Mouse (Mus musculus): Measurements from ENCODE around the gene Lmntd1.
A peak's percentile ranks its signal among the peaks of the same experiment; 100 is the strongest.

The Lmntd1 gene

DNA sequence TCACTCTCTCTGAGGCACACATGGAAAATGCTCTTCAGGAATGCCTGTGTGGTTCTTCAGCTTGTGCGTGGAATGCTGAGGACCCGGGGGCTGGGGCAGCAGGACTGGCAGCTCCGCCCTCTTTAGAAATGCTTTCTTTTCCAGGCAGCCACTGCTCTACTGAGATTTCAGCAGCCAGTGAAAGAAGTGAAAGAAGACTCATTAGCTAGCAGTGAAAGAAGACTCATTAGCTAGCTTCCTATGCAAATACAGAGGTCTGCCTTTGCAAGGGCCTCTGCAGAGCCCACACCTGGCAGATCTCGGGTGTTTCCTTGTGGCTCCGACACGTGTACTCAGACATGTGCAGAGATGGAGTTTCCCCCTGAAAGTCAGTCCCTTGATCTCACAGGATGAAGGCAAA lies 234.9 kb downstream of the Lmntd1 start:
- peak; percentile 55 to 58 for DNase-seq (ENCODE audit: low spot score in 2 of 2)

DNA sequence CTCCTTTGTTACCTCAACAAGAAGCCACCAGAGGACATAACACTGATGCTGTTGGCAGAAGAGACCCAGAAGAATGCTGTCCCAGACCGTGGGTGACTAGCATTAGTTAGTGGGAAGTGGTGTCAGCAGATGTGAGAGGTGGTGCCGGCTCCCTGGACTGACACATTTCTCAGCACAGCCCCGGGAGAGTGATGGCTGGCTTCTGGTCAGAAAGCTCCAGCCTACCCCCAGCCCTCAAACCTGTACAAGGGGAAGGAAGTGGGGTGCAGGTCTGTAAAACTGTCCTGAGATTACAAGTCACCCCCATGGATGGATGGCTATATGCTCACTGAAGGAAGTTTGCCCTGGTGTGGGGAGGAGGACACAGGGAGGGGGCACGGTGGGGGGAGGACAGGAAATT lies 235.4 kb downstream of the Lmntd1 start:
- no peak for DNase-seq (ENCODE audit: low spot score in 2 of 2)

DNA sequence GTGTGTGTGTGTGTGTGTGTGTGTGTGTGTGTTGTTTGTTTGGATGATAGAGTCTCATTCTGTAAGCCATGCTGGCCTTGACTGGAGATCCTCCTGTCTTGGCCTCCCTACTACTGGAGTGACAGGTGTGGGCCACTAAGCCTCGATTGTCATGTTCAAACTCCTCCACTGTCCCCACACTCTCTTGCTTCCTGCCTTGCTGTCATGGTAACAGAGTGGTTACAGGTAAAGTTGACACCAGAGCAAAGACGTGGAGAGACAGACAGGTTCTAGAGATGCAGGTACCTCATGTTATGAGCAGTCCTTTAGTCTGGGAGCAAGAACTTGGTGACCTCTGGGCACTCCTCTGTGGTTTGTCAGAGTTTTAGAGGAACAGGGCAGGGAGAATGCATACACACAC lies 239.7 kb downstream of the Lmntd1 start:
- no peak for DNase-seq (ENCODE audit: low spot score in 2 of 2)

DNA sequence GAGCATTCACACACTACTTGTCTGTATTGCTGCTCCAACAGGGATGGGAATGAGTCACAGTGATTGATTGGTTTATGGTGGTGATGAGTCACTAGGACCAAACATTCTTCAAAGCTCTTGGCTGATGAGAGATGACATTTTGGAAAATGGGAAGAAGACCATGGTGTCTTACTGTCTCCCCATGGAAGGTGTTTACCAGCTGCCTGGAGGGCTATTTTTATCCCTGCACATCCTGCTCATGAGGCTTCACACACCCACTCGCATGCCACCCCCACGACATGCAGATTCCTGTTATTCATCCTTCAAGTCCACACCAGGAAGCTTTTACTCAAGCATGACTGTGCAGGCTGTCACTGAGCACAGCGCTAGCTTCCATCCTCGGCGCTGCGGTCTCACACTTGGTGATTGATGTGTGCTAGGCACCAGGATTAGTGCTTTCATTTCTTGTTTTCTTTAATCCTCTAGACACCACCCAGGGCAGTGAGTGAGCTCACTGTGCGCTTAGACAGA lies 240.4 kb downstream of the Lmntd1 start:
- DNase-seq (ENCODE audit: low spot score in 2 of 2), result peak; percentile 22 to 24

DNA sequence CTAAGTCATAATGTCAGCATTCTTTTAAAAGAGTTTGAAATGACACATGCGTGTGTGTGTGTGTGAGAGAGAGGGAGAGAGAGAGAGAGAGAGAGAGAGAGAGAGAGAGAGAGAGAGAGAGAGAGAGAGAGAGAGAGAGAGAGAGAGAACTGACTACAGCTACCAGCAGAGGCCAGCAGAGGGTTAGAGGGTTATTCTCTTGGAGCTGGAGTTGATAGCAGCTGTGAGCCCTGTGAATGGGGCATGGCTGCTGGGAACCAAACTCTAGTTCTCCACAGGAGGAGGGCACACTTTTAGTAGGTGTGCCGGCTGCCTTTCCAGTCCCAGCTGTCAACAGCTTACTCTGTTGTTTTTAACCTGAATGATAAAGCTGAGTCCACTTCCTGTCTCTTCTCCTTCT lies 242.1 kb downstream of the Lmntd1 start:
- DNase-seq (ENCODE audit: low spot score in 2 of 2), result no peak

DNA sequence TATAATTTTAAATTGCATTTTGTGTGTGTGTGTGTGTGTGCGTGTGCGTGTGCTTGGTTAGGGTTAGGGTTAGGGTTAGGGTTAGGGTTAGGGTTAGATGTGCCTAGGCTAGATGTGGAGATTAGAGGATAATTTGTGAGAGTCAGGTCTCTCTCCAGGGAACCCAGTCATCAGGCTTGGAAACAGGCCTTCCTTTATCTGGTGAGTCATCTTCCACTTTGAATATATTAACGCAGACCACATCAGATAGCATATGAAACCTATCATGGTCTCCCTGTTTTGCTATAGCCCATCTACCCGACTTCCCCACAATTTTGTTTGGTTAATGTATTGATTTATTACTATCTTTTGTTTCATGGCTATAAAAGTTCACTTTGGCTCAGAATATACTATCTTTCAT lies 242.5 kb downstream of the Lmntd1 start:
- no peak for DNase-seq (ENCODE audit: low spot score in 2 of 2)

DNA sequence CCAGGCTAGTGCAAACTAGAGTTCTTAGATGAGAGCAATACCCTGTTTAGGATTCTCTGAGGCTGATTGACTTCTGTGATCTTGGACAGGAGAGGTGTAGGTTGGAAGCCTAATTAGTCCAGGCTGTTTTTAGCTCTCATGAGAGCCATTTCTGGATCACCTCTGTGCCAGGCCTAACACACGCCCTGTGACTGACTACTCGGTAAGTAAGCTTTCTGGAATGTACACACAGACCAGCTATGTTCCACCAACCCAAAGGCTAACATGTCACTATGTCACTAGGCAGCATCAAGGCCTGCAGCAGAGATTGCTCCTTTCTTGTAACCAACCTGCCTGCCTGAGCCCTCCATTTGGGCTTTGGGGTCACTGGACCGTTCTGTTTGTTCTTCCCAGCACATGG lies 243.8 kb downstream of the Lmntd1 start:
- no peak for DNase-seq (ENCODE audit: low spot score in 2 of 2)

DNA sequence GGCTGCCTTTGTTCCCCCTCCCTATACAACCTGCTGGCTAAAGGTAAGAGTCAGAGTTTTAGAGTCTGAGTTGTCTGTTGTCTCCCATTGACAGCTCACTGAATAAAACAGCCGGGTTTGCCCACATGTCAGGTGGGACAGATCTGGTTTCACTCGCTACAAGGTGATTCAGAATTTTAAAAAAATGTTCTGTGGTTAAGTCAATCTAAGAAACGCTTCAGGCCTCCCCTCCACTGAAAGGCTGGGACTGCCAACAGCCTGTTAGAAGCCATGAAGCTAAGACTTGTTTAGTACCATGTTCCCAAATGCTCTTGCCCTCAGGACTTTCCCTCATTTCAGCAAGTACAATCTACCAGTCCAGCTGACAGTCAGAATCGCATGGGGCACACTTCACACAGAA lies 244.8 kb downstream of the Lmntd1 start:
- no peak for DNase-seq (ENCODE audit: low spot score in 2 of 2)

- DNase-seq (ENCODE audit: low spot score in 2 of 2), result no peak
These were observed 247.6 kb downstream of the Lmntd1 start for GRCm38 (mm10) chr6:145366488-145366887.

DNA sequence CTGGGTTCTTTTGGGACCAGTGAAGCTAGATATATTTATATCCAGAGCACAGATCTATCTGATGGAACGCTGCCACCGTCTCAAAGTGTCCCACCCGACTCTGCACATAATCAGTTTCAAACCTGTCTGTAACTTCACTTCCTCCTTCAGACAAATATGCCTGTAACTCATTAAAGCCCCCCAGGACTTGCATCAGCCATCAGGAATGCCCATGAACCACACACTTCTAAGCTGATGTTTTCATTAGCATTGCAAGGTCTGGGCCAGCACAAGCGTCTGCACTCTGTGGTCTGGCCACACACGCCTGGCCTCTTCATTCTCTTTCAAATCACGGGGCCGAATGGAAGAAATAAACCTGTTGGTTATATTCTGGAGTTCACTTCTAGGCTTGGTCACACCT lies 250.4 kb downstream of the Lmntd1 start:
- DNase-seq (ENCODE audit: low spot score in 2 of 2), result no peak

GRCm38 (mm10) chr6:145361109-145361694 lies 252.9 kb downstream of the Lmntd1 start:
- DNase-seq (ENCODE audit: low spot score in 2 of 2), result no peak

GRCm38 (mm10) chr6:145359470-145360430 lies 254.4 kb downstream of the Lmntd1 start:
- DNase-seq (ENCODE audit: low spot score in 2 of 2), result peak; percentile 29 to 35

DNA sequence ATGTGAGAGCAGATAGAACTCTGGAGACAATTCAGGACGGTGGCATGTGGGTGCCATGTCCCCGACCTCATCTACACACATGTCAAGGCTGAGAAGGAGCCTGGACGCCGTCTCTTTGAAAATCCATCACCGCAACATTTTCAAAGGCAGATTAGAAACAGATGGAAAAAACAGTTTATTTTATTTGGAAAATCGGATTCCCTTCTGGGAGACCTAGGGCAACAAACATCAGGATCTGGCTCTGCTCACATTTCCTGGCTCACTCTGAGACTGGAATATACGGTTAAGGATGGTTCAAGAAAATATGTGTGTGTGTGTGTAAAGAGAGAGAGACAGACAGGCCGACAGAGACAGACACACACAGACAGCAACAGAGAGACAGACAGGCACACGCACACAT lies 256.1 kb downstream of the Lmntd1 start:
- no peak for DNase-seq (ENCODE audit: low spot score in 2 of 2)

GRCm38 (mm10) chr6:145353806-145354205 lies 260.3 kb downstream of the Lmntd1 start:
- DNase-seq (ENCODE audit: low spot score in 2 of 2), result no peak

DNA sequence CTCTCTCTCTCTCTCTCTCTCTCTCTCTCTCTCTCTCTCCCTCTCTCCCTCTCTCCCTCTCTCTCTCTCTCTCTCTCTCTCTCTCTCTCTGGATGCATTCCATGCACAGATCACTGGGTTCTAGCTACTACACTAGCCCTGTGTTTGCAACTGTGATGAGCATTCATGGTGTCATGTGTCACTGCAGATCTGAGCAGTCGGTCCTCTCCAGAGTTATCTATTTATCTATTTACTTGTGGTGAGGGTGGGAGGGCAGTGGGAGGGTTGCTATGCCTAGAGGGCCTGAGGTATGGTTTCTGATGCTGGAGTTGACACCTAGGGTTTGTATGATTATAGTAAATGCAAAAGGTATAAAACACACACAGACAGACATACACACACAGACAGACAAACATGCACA lies 261.4 kb downstream of the Lmntd1 start:
- DNase-seq (ENCODE audit: low spot score in 2 of 2), result no peak

GRCm38 (mm10) chr6:145348196-145348915 lies 265.8 kb downstream of the Lmntd1 start:
- DNase-seq (ENCODE audit: low spot score in 2 of 2), result peak; percentile 38 to 44

- DNase-seq (ENCODE audit: low spot score in 2 of 2), result no peak
These were observed 266.5 kb downstream of the Lmntd1 start for GRCm38 (mm10) chr6:145347641-145348040.

GRCm38 (mm10) chr6:145346789-145347557 lies 267.1 kb downstream of the Lmntd1 start:
- DNase-seq (ENCODE audit: low spot score in 2 of 2), result no peak

DNA sequence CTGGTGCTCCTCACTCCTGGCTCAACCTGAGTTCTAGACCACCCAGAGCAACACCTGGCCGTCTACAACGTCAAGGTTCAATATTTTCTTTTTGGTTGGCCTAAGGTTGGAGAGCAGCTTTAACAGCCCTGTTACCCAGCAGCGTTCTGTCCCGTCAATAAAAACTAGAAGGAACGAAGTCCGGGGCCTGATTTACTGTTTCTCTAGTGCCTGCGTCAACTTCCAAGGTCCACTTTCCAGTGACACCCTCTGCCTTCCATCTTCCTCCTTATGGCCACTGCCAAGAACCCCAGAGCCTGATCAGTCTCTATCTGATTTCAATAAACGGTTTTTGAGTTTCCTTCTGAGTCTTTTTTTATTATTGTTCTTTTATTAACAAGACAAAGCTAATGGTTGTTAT lies 267.8 kb downstream of the Lmntd1 start:
- no peak for DNase-seq (ENCODE audit: low spot score in 2 of 2)

- DNase-seq (ENCODE audit: low spot score in 2 of 2), result no peak
These were observed 269.4 kb downstream of the Lmntd1 start for GRCm38 (mm10) chr6:145344719-145345118.

- no peak for DNase-seq (ENCODE audit: low spot score in 2 of 2)
These were observed 270.7 kb downstream of the Lmntd1 start for GRCm38 (mm10) chr6:145343457-145343856.

- no peak for DNase-seq (ENCODE audit: low spot score in 2 of 2)
These were observed 271.3 kb downstream of the Lmntd1 start for GRCm38 (mm10) chr6:145342836-145343235.

Data from spleen, postnatal 36 days (tissue).